Mouse (Mus musculus): ENCODE results near the gene Mboat2. TPM values are rescaled to one million over a fixed set of nuclear protein-coding genes. Genes with fewer than 3 reads are reported as not detected.

Mboat2 gene
- polyA plus RNA-seq, 1 experiment, result 1.7 TPM

DNA sequence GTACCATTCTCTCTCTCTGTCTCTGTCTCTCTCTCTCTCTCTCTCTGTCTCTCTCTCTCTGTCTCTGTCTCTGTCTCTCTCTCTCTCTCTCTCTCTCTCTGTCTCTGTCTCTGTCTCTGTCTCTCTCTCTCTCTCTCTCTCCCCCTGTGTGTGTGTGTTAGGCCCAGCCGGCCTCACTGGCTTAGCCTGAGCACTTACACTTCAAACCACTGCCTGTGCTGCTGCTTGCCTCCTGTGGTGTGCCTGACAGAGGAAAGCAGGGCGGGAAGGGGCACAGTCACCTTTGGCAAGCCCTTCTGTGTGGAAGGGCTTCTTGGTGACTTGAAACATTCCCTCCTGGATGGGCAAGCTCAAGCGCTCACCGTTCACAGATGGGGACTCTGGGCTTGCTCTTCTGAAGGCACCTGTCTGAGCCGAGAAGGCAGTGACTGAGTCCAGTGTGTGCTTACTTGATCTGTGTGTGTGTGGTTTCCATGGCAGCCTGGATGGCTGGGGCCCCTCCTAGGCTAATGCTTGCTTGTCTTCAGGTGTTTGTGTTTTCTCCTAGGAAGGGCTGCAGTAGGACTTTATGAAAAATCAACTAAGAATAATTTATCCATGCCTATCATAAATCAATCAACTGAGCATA is 48.2 kb downstream of the Mboat2 start:
- no peak for TF ChIP-seq GATA1 (IDR thresholded peaks at IDR 0.05; ENCODE audit: low read length)

- TF ChIP-seq GATA1 (IDR thresholded peaks at IDR 0.05; ENCODE audit: low read length), result peak; percentile 8
These were observed 48.9 kb downstream of the Mboat2 start for GRCm38 (mm10) chr12:24879613-24880029.

DNA sequence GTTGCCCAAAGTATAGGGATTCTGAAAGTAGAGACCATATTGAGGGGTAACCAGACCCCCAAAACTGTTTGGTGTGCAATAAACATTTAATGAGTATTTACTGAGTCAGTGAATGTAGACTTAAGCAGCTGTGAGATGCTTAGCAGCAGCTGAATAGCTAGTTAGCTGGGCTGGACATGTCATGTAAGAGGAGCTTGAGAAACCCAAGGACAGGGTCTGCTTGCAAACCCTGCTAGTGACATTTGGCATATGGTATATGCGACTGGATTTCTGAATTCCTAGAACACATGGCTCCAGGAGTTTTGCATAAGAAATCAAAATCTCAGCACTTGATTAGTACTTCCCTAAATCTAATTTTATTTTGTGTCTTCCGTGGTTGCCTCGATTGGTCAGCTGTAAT is 52.6 kb downstream of the Mboat2 start:
- TF ChIP-seq GATA1 (IDR thresholded peaks at IDR 0.05; ENCODE audit: low read length), result no peak

- TF ChIP-seq GATA1 (IDR thresholded peaks at IDR 0.05; ENCODE audit: low read length), result no peak
These were observed 56.1 kb downstream of the Mboat2 start for GRCm38 (mm10) chr12:24886800-24887199.

- peak; percentile 88 for TF ChIP-seq GATA1 (IDR thresholded peaks at IDR 0.05; ENCODE audit: low read length)
These were observed 58.8 kb downstream of the Mboat2 start for GRCm38 (mm10) chr12:24889371-24890051.

- TF ChIP-seq GATA1 (IDR thresholded peaks at IDR 0.05; ENCODE audit: low read length), result no peak
These were observed 59.5 kb downstream of the Mboat2 start for GRCm38 (mm10) chr12:24890158-24890557.

DNA sequence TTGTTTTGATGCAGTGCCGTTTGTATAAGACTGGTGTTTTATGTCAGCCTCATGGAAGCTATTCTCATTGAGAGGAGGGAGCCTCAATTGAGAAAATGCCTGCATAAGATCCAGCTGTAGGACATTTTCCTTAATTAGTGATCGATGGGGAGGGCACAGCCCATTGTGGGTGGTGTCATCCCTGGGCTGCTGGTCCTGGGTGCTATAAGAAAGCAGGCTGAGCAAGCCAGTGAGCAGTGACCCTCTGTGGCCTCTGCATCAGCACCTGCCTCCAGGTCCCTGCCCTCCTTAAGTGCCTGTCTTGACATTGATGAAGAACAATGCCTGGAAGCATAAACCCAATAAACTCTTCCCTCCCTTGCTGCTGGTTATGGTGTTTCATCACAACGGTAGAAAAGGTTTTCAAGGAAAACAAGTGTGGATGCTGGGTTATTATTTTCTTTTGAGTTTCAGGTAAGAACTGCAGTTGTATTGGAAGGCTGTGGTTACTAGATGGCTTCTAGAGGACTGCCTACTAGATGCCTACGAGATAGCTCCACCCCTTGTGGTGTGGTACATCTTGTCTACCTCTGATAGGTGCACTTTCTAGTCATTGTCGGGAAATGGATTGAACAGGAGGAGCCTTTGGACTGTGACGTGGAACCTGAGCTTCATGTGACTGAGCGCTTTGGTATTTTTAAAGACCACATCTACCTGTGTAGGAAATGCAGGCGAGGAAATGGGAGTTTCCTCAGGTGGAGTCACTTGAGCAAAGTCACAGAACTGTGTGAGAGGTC is 60.2 kb downstream of the Mboat2 start:
- TF ChIP-seq GATA1 (IDR thresholded peaks at IDR 0.05; ENCODE audit: low read length), result no peak

DNA sequence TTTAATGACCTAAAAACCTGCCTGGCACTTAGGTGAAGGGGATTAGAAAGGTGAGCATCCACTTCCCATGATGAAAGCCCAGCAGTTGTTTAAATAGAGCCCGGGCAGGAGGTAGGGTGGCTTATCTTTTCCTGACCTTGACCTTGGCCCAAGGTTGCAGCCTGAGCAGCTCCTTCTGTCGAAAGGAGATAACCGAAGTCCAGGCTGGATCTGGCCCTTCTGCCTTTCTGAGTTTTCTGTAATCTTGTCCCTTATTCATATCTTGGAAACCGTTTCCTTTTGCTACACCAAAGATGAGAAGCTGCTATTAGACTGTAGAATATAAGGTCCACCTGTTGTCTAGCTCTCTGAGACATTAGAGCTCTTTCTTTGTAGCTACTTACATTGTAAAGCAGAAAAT is 61.9 kb downstream of the Mboat2 start:
- peak; percentile 54 for TF ChIP-seq GATA1 (IDR thresholded peaks at IDR 0.05; ENCODE audit: low read length)

GRCm38 (mm10) chr12:24893777-24894468 is 63.2 kb downstream of the Mboat2 start:
- TF ChIP-seq GATA1 (IDR thresholded peaks at IDR 0.05; ENCODE audit: low read length), result no peak

DNA sequence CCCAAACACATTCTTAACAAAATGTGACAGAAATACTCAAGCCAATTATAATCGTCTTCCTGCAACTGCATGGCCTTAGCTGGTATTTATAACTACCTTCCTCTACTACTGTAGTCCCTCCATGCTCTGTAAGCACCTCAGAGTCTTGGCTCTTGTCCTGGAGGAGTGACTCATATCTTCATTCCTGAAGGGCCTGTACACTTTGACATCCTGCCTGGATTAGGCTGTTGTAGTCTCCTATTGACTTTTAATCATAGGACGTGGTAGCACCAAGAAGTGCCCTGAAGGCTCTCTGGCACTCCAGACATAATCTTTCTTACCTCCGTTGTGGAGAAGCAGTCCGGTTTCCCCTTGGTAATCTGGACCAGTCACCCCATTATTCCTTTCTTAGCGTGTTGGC is 64.7 kb downstream of the Mboat2 start:
- TF ChIP-seq GATA1 (IDR thresholded peaks at IDR 0.05; ENCODE audit: low read length), result no peak

GRCm38 (mm10) chr12:24897354-24897753 is 66.7 kb downstream of the Mboat2 start:
- no peak for TF ChIP-seq GATA1 (IDR thresholded peaks at IDR 0.05; ENCODE audit: low read length)

DNA sequence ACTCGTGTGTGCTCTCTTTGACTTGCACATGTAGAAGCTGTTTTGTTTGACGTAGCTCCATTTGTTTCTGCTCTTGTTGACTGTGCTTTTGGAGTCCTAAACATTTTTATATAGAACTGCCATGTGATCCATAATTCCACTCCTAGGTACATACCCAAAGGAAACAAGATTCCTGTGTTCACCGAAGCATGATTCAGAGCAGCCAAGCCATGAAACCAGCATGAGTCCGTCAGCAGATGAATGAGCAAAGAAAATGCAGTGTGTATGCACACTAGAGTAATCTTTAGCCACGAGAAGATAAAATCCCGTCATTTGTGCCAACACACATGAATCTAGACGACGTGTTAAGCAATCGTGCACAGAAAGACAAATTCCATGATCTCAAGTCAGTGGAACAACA is 67.5 kb downstream of the Mboat2 start:
- TF ChIP-seq GATA1 (IDR thresholded peaks at IDR 0.05; ENCODE audit: low read length), result no peak

- TF ChIP-seq GATA1 (IDR thresholded peaks at IDR 0.05; ENCODE audit: low read length), result no peak
These were observed 69.0 kb downstream of the Mboat2 start for GRCm38 (mm10) chr12:24899636-24900035.

DNA sequence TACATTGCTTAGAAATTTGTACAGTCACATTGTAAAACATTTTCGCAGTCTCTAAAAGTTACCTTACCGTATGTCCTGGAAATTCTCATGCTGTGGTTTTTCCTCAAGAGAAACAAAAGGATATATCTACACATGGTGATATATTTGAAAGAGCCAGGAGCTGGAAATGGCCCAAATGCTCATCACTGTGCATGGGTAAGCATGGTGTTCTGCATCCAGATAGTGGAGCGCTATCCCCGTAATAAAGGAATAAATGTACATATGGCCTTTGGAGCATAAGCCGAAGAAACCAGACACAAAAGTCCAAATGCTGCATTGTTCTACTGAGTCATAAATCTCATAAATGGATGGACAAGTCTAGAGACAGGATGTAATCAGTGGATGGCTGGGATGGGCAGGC is 72.1 kb downstream of the Mboat2 start:
- TF ChIP-seq GATA1 (IDR thresholded peaks at IDR 0.05; ENCODE audit: low read length), result no peak

DNA sequence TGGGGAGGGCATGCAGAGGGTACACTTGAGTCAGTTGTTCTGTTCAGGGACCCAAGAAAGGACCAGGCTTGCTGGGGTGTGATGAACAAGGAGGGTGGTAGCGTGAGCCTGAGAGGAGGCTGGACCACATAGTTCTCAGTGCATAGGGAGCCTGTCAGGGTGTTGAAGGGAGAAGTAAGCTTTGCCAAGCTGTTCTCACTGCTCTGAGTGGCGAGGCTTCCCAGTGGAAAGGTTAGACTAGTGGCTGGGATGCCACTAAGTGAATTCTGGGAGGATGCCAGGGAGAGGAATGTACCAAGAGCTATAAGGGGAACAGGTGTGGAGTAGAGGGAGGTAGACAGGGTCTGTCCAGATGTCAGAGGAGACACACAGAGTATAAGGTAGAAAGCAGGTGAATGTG is 77.2 kb downstream of the Mboat2 start:
- no peak for TF ChIP-seq GATA1 (IDR thresholded peaks at IDR 0.05; ENCODE audit: low read length)

DNA sequence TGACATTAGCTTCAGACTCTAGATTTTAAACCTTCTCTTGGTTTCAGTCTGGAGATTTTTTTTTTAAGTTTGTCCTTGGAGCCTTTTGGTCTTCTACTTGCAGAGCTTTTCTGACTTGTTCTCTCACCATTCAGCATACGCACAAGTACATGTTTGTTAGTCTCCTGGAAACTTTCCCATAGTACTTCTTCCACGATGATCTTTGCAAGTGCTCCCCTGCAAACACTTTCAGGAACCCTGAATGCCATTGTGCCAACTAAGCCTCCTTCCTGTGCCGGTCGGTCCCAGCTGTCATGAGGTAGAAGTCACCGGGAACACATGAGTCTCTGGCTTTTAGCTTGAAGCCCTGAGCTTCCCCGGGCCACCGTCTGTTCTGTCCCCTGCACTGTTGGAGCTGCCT is 79.0 kb downstream of the Mboat2 start:
- TF ChIP-seq GATA1 (IDR thresholded peaks at IDR 0.05; ENCODE audit: low read length), result no peak

All from G1E-ER4 (cell line).